Mouse (Mus musculus) forebrain, embryonic 15.5 days (tissue): Measurements from ENCODE around the gene Cnpy2. TPM values are rescaled to one million over a fixed set of nuclear protein-coding genes. Genes with fewer than 3 reads are reported as not detected.

ENCODE experiments used
- ATAC-seq: fragments of 200-750 bp; cut with Nextera tagmentation; replicated peaks from 2 replicates; pipeline ENCODE4 v1.8.0; 2017; ENCODE audit warnings: mild to moderate bottlenecking, moderate TSS enrichment, moderate library complexity
- H3K27ac ChIP-seq: fragments of 300-500 bp; sonication (generic); replicated peaks from 2 replicates; pipeline ENCODE4 v1.5.1; 2015; ENCODE audit warnings: mild to moderate bottlenecking, inconsistent platforms
- H3K27me3 ChIP-seq: fragments of 300-500 bp; sonication (generic); 2 replicates; pipeline ENCODE4 v1.6.1; 2015; ENCODE audit warnings: inconsistent platforms
- H3K36me3 ChIP-seq: fragments of 300-500 bp; sonication (generic); 2 replicates; pipeline ENCODE4 v1.6.1; 2015; ENCODE audit warnings: mild to moderate bottlenecking, inconsistent platforms
- H3K4me1 ChIP-seq: fragments of 300-500 bp; sonication (generic); 2 replicates; pipeline ENCODE4 v1.6.1; 2015; ENCODE audit warnings: inconsistent platforms
- H3K4me2 ChIP-seq: fragments of 300-500 bp; sonication (generic); replicated peaks from 2 replicates; pipeline ENCODE4 v1.6.1; 2015; ENCODE audit warnings: mild to moderate bottlenecking, inconsistent platforms
- H3K4me3 ChIP-seq: fragments of 300-500 bp; sonication (generic); 2 replicates; pipeline ENCODE4 v1.5.1; 2015; ENCODE audit warnings: mild to moderate bottlenecking, inconsistent platforms
- H3K9ac ChIP-seq: fragments of 300-500 bp; sonication (generic); replicated peaks from 2 replicates; pipeline ENCODE4 v1.6.1; 2015; ENCODE audit warnings: mild to moderate bottlenecking, inconsistent platforms
- H3K9me3 ChIP-seq: fragments of 300-500 bp; sonication (generic); 2 replicates; pipeline ENCODE4 v1.6.1; 2016; ENCODE audit warnings: inconsistent platforms
- WGBS: fragments of 180-500 bp; shearing (Covaris S2); methylation state at CpG from one replicate; pipeline ENCODE4 v1.1.7; 2015; ENCODE audit warnings: mixed read lengths; 5-methylcytosine and 5-hydroxymethylcytosine counted together
- polyA plus RNA-seq: library from polyadenylated mRNA; unstranded; fragments of >200 nt; fragmentation: Nextera tagmentation; extraction: Ambion mirVana; gene quantifications from 2 replicates; pipeline ENCODE4 v1.2.1, GENCODE M21; 2015

Cnpy2 gene
- polyA plus RNA-seq, 1 experiment from 2014 or later: 208 TPM

DNA sequence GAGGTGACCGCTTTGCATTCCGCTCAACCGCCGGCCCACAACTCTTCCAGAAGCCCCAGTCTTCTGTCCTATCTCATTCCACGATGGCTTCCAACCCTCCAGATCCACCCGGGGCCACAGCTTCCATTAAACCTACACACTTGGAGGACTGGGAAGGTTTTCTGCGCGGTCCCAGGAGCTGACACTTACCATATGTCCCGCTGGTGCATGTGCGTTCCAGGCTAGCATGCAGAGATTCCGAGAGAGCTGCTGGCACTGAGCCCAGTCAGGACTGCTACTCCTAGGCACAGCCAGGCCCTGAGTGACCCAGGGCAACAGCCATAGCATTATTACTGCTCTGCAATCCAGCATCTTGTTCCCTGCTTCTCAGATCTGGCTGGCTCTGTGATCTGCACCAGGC lies 24.6 kb upstream of the Cnpy2 start:
- WGBS: 68% methylated on average over 11 of the region's 11 CpGs
- H3K4me1 ChIP-seq: peaks cover 5% of the 10 kb centered on the region
- no peaks in the 10 kb centered on the region for H3K9me3 ChIP-seq
- no peak for ATAC-seq
- H3K27ac ChIP-seq: no peak overlapping the region
- no peak overlapping the region for H3K4me3 ChIP-seq
- H3K9ac ChIP-seq: no peak overlapping the region
- no peak overlapping the region for H3K4me2 ChIP-seq
- no peaks in the 10 kb centered on the region for H3K27me3 ChIP-seq
- peaks cover 2% of the 10 kb centered on the region; the same call in 1 of the 2 replicates for H3K36me3 ChIP-seq

DNA sequence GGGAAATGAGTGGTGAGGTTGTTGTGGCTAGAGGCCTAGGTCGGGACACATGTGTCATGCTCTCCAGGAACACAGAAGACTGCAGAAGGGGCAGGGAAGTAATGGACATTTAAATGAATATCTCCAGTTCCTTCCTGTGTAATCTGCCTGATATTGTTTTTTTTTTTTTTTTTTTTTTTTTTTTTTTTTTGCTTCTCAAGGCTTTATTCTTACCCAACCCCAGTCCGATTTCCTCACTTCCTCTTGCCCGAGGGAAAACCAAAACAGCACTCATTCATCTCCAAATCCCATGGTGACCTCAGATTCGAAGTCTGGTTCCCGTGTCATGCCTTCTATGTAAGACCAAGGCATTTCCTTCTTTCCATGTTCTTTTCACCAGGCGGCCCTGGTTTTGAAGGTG lies 24.0 kb upstream of the Cnpy2 start:
- Histone ChIP-seq H3K9ac (no peak overlapping the region), H3K9me3 (no peaks in the 10 kb centered on the region), H3K27me3 (no peaks in the 10 kb centered on the region), H3K4me1 (peaks cover 7% of the 10 kb centered on the region), H3K4me3 (no peak overlapping the region), H3K36me3 (no peaks in the 10 kb centered on the region), H3K4me2 (no peak overlapping the region), H3K27ac (no peak overlapping the region)
- no peak for ATAC-seq
- 79% methylated on average over 6 of the region's 6 CpGs for WGBS

DNA sequence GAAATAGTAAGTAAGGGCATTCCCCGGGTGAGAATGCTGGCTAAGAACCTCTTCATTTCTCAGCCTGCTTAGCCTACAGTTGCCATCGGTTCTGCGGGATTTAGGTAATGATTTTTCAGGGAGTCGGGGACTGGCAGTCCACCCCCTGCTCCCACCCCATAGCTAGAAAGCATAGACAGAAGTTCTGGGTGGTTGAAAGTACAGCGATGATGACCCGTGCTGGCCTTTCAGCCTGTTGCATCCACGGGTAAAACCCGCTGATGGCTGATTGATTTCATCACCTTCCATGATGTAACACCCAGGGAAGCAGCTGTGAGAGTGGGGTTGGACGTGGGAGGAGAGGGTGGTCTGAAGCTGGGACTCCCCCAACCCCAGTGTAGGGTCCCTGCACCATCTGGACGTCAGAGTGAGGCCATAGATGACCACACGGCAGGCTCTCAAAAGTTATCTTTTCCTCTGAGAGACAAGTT lies 23.5 kb upstream of the Cnpy2 start, which contains the start of gene Il23a:
TSS of gene Il23a (minus strand) at position 51 of the 470 bp plus-strand sequence.
- no peak within 1 kb of the TSS for H3K4me2 ChIP-seq
- H3K4me1 ChIP-seq: peaks cover 8% of the 10 kb centered on the region
- H3K4me3 ChIP-seq: no peak within 1 kb of the TSS
- ATAC-seq: no peak
- H3K27me3 ChIP-seq: no peaks in the 10 kb centered on the region
- no peak within 1 kb of the TSS for H3K9ac ChIP-seq
- H3K36me3 ChIP-seq: no peaks in the 10 kb centered on the region
- no peaks in the 10 kb centered on the region for H3K9me3 ChIP-seq
- H3K27ac ChIP-seq: no peak within 1 kb of the TSS
- WGBS: 84% methylated on average over 11 of the region's 11 CpGs

DNA sequence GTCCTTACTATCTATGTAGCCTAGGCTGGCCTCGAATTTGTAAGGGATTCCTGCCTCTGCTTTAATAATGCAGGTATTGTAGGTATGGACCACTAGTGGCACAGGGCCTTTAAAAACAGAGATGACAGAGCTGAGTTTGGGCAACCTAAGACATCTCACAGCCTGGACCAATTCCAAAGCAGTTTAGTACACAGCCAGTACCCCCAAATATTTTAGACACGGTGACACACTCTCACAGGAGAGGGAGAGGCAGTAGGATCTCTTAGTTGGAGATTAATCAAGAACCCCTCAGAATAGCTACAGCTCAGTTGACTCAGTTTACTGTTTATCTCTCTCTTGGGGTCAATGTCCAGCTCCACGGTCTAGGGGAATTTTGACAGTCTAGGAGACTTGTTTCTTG lies 19.9 kb upstream of the Cnpy2 start:
- no peak for ATAC-seq
- H3K4me2 ChIP-seq: peak overlapping the region; percentile 67
- peak overlapping the region; percentile 80 for H3K9ac ChIP-seq
- peak overlapping the region; percentile 70 for H3K4me3 ChIP-seq
- H3K9me3 ChIP-seq: no peaks in the 10 kb centered on the region
- H3K27ac ChIP-seq: peak overlapping the region; percentile 99
- WGBS: 34% methylated on average over 3 of the region's 3 CpGs
- H3K4me1 ChIP-seq: peaks cover 18% of the 10 kb centered on the region
- H3K36me3 ChIP-seq: no peaks in the 10 kb centered on the region
- H3K27me3 ChIP-seq: no peaks in the 10 kb centered on the region

DNA sequence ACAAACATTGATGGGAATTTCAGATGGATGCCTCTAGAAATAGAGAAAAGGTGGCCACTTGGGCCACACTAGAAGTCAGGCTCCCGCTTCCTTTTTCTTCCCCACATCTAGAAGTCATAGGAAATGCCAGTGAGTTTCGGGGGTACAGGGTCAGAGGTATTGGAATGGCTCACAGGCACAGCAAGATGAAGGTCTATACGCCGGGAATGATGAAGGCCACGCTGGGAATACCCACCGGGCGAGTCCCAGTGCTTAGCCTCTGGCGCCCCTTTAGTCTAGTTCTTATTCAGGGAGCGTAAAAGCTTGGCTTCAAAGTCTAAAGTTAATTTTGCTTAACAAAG lies 19.5 kb upstream of the Cnpy2 start:
- Histone ChIP-seq H3K4me2 (peak overlapping the region; percentile 67), H3K27ac (peak overlapping the region; percentile 99), H3K4me1 (peaks cover 18% of the 10 kb centered on the region), H3K36me3 (no peaks in the 10 kb centered on the region), H3K27me3 (no peaks in the 10 kb centered on the region), H3K9me3 (no peaks in the 10 kb centered on the region), H3K4me3 (peak overlapping the region; percentile 70), H3K9ac (peak overlapping the region; percentile 80)
- peak; percentile 49 for ATAC-seq
- 0% methylated on average over 9 of the region's 9 CpGs for WGBS

DNA sequence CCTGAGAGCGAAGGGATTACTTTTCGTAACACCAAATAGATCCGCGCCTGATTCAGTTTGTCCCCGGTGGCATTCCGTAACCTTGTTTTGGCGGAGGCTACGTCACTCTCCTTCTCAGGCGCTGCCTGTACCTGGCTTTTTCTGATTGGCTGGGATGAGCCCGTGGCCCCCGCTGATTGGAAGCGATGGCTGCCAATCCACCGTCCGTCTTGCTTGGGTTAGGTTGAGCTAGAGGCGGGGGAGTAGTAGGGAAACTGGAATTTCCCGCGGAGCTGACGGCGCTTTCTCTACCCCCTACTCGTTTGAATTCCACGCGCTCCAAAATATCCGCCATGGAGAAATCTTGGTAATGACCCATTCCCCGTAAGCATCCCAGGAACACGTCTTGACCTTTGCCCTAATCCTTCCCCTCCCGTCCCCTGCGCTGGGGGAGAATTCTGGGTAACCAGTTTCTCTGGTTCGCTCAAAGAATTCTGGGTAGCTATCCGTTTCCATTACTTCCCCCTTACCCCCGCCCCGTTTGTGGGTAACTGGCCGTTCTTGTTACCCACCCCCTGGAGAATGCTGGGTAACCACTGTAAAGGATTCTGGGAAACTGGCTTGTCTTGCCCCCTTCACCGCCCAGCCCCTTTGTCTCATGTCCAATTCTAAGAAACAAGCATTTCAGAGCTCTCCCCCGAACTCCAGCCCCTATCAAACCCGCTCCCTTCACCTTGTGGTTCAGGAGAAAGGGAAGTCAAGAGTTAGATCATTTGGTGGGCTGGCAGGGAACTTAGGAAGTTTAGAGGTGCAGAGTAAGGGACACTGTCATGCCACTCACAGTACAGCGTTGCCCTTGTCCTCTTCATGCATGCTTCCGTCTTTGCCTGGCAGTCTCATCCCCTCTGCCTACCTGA lies 18.9 kb upstream of the Cnpy2 start, which contains the start of gene Pan2:
TSS of gene Pan2 (plus strand) at position 210 of the 896 bp plus-strand sequence.
- H3K9me3 ChIP-seq: no peaks in the 10 kb centered on the region
- peak within 1 kb of the TSS; percentile 99 for H3K27ac ChIP-seq
- H3K4me2 ChIP-seq: peak within 1 kb of the TSS; percentile 87
- H3K4me1 ChIP-seq: peaks cover 18% of the 10 kb centered on the region
- ATAC-seq: peak; percentile 99
- WGBS: 2% methylated on average over 37 of the region's 37 CpGs
- peak within 1 kb of the TSS; percentile 80 for H3K9ac ChIP-seq
- H3K36me3 ChIP-seq: peaks cover under 1% of the 10 kb centered on the region; the same call in 1 of the 2 replicates
- no peaks in the 10 kb centered on the region for H3K27me3 ChIP-seq
- H3K4me3 ChIP-seq: peak within 1 kb of the TSS; percentile 70

DNA sequence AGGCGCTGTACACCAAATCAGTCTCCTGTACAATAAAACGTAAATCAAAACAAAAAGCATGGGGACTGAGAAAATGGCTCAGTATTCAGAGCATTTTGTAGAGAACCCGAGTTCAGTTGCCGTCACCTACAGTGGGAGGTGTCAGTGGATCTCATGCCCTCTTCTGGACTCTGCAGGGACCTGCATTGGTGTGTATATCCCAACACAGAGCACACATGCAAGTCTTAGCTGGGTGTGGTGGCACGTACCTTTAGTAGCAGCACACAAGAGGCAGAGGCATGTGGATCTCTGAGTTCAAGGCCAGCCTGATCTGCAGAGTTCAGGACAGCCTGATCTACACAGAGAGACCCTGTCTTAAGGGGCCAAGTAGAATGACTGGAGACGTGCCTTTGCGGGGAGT lies 12.6 kb upstream of the Cnpy2 start:
- 91% methylated on average over 7 of the region's 7 CpGs for WGBS
- Histone ChIP-seq H3K36me3 (peaks cover 38% of the 10 kb centered on the region), H3K27ac (0 out of 2 replicates have a peak overlapping the region, but pooled peaks have one; percentile 6), H3K4me1 (peaks cover 10% of the 10 kb centered on the region), H3K4me2 (no peak overlapping the region), H3K9ac (no peak overlapping the region), H3K9me3 (no peaks in the 10 kb centered on the region), H3K4me3 (no peak overlapping the region), H3K27me3 (no peaks in the 10 kb centered on the region)
- no peak for ATAC-seq

DNA sequence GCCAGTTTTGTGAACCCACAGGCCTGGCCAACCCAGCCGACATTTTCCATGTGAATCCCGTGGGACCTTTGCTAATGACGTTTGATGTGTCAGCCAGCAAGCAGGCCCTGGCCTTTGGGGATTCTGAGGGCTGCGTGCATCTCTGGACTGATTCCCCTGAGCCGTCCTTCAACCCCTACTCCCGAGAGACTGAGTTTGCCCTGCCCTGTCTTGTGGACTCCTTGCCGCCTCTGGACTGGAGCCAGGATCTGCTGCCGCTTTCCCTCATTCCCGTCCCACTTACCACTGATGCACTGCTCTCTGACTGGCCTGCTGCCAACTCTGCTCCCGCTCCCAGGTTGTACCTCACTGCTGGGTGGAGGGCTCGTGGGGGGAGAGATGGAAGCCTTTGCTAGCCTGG lies 12.1 kb upstream of the Cnpy2 start:
- Histone ChIP-seq H3K9ac (no peak overlapping the region), H3K4me2 (no peak overlapping the region), H3K36me3 (peaks cover 43% of the 10 kb centered on the region), H3K4me3 (no peak overlapping the region), H3K4me1 (peaks cover 9% of the 10 kb centered on the region), H3K27me3 (no peaks in the 10 kb centered on the region), H3K27ac (0 out of 2 replicates have a peak overlapping the region, but pooled peaks have one; percentile 6), H3K9me3 (no peaks in the 10 kb centered on the region)
- ATAC-seq: no peak
- WGBS: 45% methylated on average over 11 of the region's 11 CpGs

DNA sequence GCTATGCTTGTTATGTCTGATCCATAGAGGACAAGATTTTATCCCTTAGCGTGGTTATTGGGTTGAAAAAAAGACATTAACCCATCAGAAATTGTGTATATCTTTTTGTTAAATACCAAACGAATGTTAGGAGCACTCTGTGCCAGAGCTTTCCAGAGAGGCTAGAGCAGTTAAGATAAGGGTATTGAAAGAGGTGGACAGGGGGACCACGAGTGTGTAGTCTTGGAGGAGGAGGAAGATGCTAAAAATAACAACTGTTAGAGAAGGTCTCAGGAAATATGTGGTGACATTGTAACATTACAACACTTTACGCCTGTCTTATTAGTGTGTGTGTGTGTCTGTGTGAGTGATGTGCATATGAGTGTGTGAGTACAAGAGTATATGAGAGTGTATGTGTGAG lies 11.4 kb upstream of the Cnpy2 start:
- Histone ChIP-seq H3K4me1 (peaks cover 9% of the 10 kb centered on the region), H3K27ac (no peak overlapping the region), H3K9ac (no peak overlapping the region), H3K36me3 (peaks cover 49% of the 10 kb centered on the region), H3K4me2 (no peak overlapping the region), H3K9me3 (no peaks in the 10 kb centered on the region), H3K4me3 (no peak overlapping the region), H3K27me3 (no peaks in the 10 kb centered on the region)
- no peak for ATAC-seq
- WGBS: 90% methylated on average over 4 of the region's 4 CpGs

DNA sequence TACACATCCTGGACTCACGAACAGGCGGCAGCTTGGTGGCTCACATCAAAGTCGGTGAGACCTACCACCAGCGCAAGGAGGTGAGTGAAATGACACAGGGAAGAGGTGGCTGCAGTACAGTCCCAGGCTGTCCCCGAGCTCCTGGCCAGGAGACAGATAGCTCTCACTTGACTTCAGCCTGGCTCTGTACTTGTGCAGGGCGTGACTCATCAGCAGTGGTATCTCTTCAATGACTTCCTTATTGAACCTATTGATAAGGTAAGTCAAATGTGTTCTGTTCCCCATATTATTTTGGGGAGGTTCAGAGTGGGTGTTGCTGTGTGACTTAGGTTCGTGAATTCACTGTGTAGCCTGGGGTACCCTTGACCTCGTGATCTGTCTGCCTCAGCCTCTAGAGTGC lies 6.7 kb upstream of the Cnpy2 start:
- no peak for ATAC-seq
- H3K27me3 ChIP-seq: no peaks in the 10 kb centered on the region
- H3K4me1 ChIP-seq: peaks cover under 1% of the 10 kb centered on the region; the same call in 1 of the 2 replicates
- peaks cover 68% of the 10 kb centered on the region for H3K36me3 ChIP-seq
- no peaks in the 10 kb centered on the region for H3K9me3 ChIP-seq
- no peak overlapping the region for H3K27ac ChIP-seq
- 96% methylated on average over 8 of the region's 8 CpGs for WGBS
- H3K4me3 ChIP-seq: no peak overlapping the region
- no peak overlapping the region for H3K4me2 ChIP-seq
- H3K9ac ChIP-seq: no peak overlapping the region

DNA sequence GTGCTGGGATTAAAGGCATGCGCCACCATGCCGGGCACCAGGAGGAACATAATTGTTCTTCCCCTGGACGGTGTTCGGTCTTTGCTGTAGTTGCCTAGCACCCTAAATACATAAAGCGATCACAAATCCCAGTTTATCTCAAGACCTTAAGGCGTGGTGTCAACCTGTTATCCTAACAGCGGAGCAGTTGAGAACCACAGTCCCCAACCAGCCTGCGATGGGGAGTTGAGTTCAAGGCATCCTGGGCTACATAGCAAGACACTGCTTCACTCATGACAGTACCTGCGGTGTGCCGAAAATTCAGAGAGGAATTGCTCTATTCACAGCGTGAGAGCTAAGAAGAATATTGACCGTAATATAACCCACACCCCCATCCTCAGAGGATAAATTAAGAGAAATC lies 618 bp upstream of the Cnpy2 start:
- peaks cover 21% of the 10 kb centered on the region for H3K4me1 ChIP-seq
- H3K4me3 ChIP-seq: peak overlapping the region; percentile 87
- H3K9ac ChIP-seq: peak overlapping the region; percentile 36
- peak overlapping the region; percentile 75 for H3K4me2 ChIP-seq
- peak overlapping the region; percentile 97 for H3K27ac ChIP-seq
- 0 out of 2 replicates have a peak, but pooled peaks have one; percentile 8 for ATAC-seq
- no peaks in the 10 kb centered on the region for H3K27me3 ChIP-seq
- WGBS: 58% methylated on average over 12 of the region's 12 CpGs
- H3K9me3 ChIP-seq: no peaks in the 10 kb centered on the region
- peaks cover 48% of the 10 kb centered on the region for H3K36me3 ChIP-seq

DNA sequence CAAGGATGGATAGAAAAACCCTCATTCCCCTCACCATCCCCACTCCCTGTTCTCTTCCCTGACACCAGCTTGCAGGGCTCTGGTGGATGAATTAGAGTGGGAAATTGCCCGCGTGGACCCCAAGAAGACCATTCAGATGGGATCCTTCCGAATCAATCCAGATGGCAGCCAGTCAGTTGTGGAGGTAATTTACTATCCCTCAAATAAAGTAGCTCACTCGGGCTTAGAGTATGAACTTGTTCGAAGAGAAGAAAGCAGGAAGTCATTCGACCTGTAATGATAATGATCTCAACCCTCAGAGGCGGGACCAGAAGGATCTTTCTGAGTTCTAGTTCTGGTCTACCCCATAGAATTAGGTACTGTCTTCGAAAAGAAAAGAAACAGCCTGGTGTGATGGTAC lies 1.3 kb downstream of the Cnpy2 start:
- Histone ChIP-seq H3K4me3 (peak overlapping the region; percentile 87), H3K9ac (peak overlapping the region; percentile 97), H3K27me3 (no peaks in the 10 kb centered on the region), H3K4me1 (peaks cover 21% of the 10 kb centered on the region), H3K9me3 (no peaks in the 10 kb centered on the region), H3K27ac (peak overlapping the region; percentile 97; the same call in 1 of the 2 replicates), H3K4me2 (peak overlapping the region; percentile 75), H3K36me3 (peaks cover 49% of the 10 kb centered on the region)
- no peak for ATAC-seq
- WGBS: 85% methylated on average over 8 of the region's 8 CpGs
